Mouse (Mus musculus): ENCODE data around the gene Alkbh5. TPM values are rescaled to one million over a fixed set of nuclear protein-coding genes. Genes with fewer than 3 reads are reported as not detected.

Alkbh5 gene
- polyA plus RNA-seq, 2 experiments = 7.7 to 14.2 TPM

DNA sequence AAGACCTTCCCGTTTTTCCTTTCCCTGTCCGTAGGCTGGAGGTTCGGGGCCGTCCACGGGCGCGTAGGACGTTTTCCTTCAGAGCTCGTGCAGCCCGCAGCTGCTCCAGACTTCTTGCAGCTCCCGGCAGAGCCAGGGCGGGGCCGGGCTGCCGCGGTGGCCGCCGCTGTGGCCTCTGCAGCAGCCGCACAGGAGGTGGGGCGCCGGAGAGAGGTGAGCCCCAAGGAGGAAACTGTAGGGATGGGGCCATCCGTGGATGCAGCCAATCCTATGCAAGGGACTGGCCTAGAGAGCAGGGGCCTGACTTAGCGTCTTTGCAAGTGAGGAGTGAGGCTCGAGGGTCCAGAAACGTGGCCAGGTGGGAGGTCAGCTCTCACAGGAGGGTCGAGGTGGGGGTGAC lies 26.7 kb upstream of the Alkbh5 start:
- Histone ChIP-seq H3K27ac (peak overlapping the region; percentile 75), H3K9me3 (ENCODE audit: control insufficient read depth, low read length) (no peaks in the 10 kb centered on the region), H3K4me1 (replicated peaks; ENCODE audit: control insufficient read depth in 2 of 2, insufficient read depth in 2 of 2, low read length in 1 of 2) (peaks cover 15 to 21% of the 10 kb centered on the region in 2 experiments), H3K36me3 (replicated peaks; ENCODE audit: control insufficient read depth, insufficient read depth, low read depth) (no peaks in the 10 kb centered on the region), H3K27me3 (ENCODE audit: control insufficient read depth, insufficient read depth, low read length) (no peaks in the 10 kb centered on the region), H3K9ac (replicated peaks) (peak overlapping the region; percentile 43), H3K4me2 (ENCODE audit: low read depth) (peak overlapping the region; percentile 90), H3K4me3 (ENCODE audit: insufficient read depth in 1 of 2, low read depth in 2 of 2, low read length in 2 of 2) (peak overlapping the region; percentile 23 to 51)
- DNase-seq (ENCODE audit: low read depth in 3 of 3, low spot score in 3 of 3) = peak; percentile 23 to 50 (median 49)
- TF ChIP-seq CTCF (IDR thresholded peaks at IDR 0.05; ENCODE audit: low read depth) (no peak), EP300 (IDR thresholded peaks at IDR 0.05; ENCODE audit: low read depth) (no peak)
- peak; percentile 82 for ATAC-seq (ENCODE audit: insufficient read depth)
- under 1% methylated on average over 25 of the region's 25 CpGs for WGBS (ENCODE audit: insufficient replicate concordance)

DNA sequence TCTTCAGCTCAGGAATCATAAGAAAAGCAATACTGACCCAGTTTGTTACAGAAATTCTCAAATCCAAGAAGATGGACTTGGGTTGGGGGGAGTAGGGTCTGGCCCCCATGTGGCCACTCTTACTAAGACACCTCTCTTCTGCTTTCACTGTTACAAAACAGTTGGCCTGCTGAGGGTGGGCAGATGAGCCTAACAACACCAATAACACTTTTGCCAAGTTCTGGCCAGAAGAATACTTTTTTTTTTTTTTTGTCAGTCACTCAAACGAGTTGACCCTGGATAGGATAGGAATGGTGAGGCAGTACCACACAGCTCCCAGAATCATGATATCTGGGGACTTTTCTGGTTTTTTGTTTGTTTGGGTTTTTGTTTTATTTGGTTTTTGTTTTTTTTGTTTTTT lies 24.3 kb upstream of the Alkbh5 start:
- ATAC-seq (ENCODE audit: insufficient read depth) (no peak), DNase-seq (ENCODE audit: low read depth in 3 of 3, low spot score in 3 of 3) (no peak)
- Histone ChIP-seq H3K4me1 (replicated peaks; ENCODE audit: control insufficient read depth in 2 of 2, insufficient read depth in 2 of 2, low read length in 1 of 2) (peaks cover 15 to 21% of the 10 kb centered on the region in 2 experiments), H3K27ac (no peak overlapping the region), H3K4me2 (ENCODE audit: low read depth) (no peak overlapping the region), H3K4me3 (ENCODE audit: insufficient read depth in 1 of 2, low read depth in 2 of 2, low read length in 2 of 2) (no peak overlapping the region), H3K36me3 (replicated peaks; ENCODE audit: control insufficient read depth, insufficient read depth, low read depth) (no peaks in the 10 kb centered on the region), H3K9ac (replicated peaks) (no peak overlapping the region), H3K27me3 (ENCODE audit: control insufficient read depth, insufficient read depth, low read length) (no peaks in the 10 kb centered on the region), H3K9me3 (ENCODE audit: control insufficient read depth, low read length) (no peaks in the 10 kb centered on the region)
- no peak for TF ChIP-seq CTCF (IDR thresholded peaks at IDR 0.05; ENCODE audit: low read depth)
- no peak for TF ChIP-seq EP300 (IDR thresholded peaks at IDR 0.05; ENCODE audit: low read depth)
- WGBS (ENCODE audit: insufficient replicate concordance) = 74% methylated on average over 1 of the region's 1 CpGs

GRCm38 (mm10) chr11:60512520-60512919 lies 23.7 kb upstream of the Alkbh5 start:
- no peak overlapping the region for H3K4me2 ChIP-seq (ENCODE audit: low read depth)
- TF ChIP-seq CTCF (IDR thresholded peaks at IDR 0.05; ENCODE audit: low read depth) = peak; percentile 71
- TF ChIP-seq EP300 (IDR thresholded peaks at IDR 0.05; ENCODE audit: low read depth) = no peak
- H3K4me3 ChIP-seq (ENCODE audit: insufficient read depth in 1 of 2, low read depth in 2 of 2, low read length in 2 of 2) = no peak overlapping the region
- peaks cover 15 to 21% of the 10 kb centered on the region in 2 experiments for H3K4me1 ChIP-seq (replicated peaks; ENCODE audit: control insufficient read depth in 2 of 2, insufficient read depth in 2 of 2, low read length in 1 of 2)
- no peaks in the 10 kb centered on the region for H3K27me3 ChIP-seq (ENCODE audit: control insufficient read depth, insufficient read depth, low read length)
- no peak overlapping the region for H3K9ac ChIP-seq (replicated peaks)
- WGBS (ENCODE audit: insufficient replicate concordance) = 55% methylated on average over 2 of the region's 2 CpGs
- H3K9me3 ChIP-seq (ENCODE audit: control insufficient read depth, low read length) = no peaks in the 10 kb centered on the region
- no peaks in the 10 kb centered on the region for H3K36me3 ChIP-seq (replicated peaks; ENCODE audit: control insufficient read depth, insufficient read depth, low read depth)
- H3K27ac ChIP-seq = no peak overlapping the region
- DNase-seq (ENCODE audit: low read depth in 3 of 3, low spot score in 3 of 3) (no peak), ATAC-seq (ENCODE audit: insufficient read depth) (no peak)

DNA sequence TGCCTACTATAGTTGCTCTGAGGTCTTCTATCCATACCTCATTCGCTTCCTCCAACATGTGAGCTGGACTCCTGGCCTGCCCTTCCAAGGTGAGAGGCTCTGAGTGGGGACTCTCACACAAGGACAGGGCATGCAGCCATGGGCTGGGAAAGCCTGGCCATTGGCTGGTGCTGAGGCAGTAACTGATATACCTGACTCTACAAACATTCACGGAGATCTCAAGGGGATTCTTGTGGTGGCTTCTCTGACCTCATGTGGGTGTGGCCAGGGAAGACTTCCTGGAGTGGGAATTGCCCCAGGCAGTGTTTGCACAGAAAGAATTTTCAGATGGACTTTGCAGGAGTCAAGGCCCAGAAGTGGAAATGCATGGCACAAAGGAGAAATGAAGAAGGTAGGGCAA lies 21.2 kb upstream of the Alkbh5 start:
- Histone ChIP-seq H3K27ac (no peak overlapping the region), H3K9ac (replicated peaks) (no peak overlapping the region), H3K36me3 (replicated peaks; ENCODE audit: control insufficient read depth, insufficient read depth, low read depth) (no peaks in the 10 kb centered on the region), H3K9me3 (ENCODE audit: control insufficient read depth, low read length) (no peaks in the 10 kb centered on the region), H3K4me2 (ENCODE audit: low read depth) (no peak overlapping the region), H3K4me3 (ENCODE audit: insufficient read depth in 1 of 2, low read depth in 2 of 2, low read length in 2 of 2) (no peak overlapping the region), H3K4me1 (replicated peaks; ENCODE audit: control insufficient read depth in 2 of 2, insufficient read depth in 2 of 2, low read length in 1 of 2) (peaks cover 2 to 3% of the 10 kb centered on the region in 2 experiments; a peak in 2 of 4 replicates), H3K27me3 (ENCODE audit: control insufficient read depth, insufficient read depth, low read length) (no peaks in the 10 kb centered on the region)
- ATAC-seq (ENCODE audit: insufficient read depth) (no peak), DNase-seq (ENCODE audit: low read depth in 3 of 3, low spot score in 3 of 3) (no peak)
- TF ChIP-seq EP300 (IDR thresholded peaks at IDR 0.05; ENCODE audit: low read depth) (no peak), CTCF (IDR thresholded peaks at IDR 0.05; ENCODE audit: low read depth) (no peak)
- WGBS (ENCODE audit: insufficient replicate concordance) = 54% methylated on average over 2 of the region's 2 CpGs

GRCm38 (mm10) chr11:60518305-60518704 lies 17.9 kb upstream of the Alkbh5 start:
- H3K4me3 ChIP-seq (ENCODE audit: insufficient read depth in 1 of 2, low read depth in 2 of 2, low read length in 2 of 2) = no peak overlapping the region
- no peaks in the 10 kb centered on the region for H3K36me3 ChIP-seq (replicated peaks; ENCODE audit: control insufficient read depth, insufficient read depth, low read depth)
- no peak overlapping the region for H3K9ac ChIP-seq (replicated peaks)
- TF ChIP-seq EP300 (IDR thresholded peaks at IDR 0.05; ENCODE audit: low read depth) = no peak
- TF ChIP-seq CTCF (IDR thresholded peaks at IDR 0.05; ENCODE audit: low read depth) = no peak
- DNase-seq (ENCODE audit: low read depth in 3 of 3, low spot score in 3 of 3) = no peak
- no peak overlapping the region for H3K4me2 ChIP-seq (ENCODE audit: low read depth)
- no peaks in the 10 kb centered on the region for H3K9me3 ChIP-seq (ENCODE audit: control insufficient read depth, low read length)
- H3K27me3 ChIP-seq (ENCODE audit: control insufficient read depth, insufficient read depth, low read length) = no peaks in the 10 kb centered on the region
- WGBS (ENCODE audit: insufficient replicate concordance) = 35% methylated on average over 4 of the region's 4 CpGs
- H3K4me1 ChIP-seq (replicated peaks; ENCODE audit: control insufficient read depth in 2 of 2, insufficient read depth in 2 of 2, low read length in 1 of 2) = no peaks in the 10 kb centered on the region
- no peak for ATAC-seq (ENCODE audit: insufficient read depth)
- H3K27ac ChIP-seq = no peak overlapping the region
